Mouse (Mus musculus): Measurements from ENCODE around the gene Kdelr1. TPM values are rescaled to one million over a fixed set of nuclear protein-coding genes. Genes with fewer than 3 reads are reported as not detected.
A peak's percentile ranks its signal among the peaks of the same experiment; 100 is the strongest.
"Not testable (repeated sequence)": the region's sequence is repeated elsewhere in the genome, so short reads cannot be mapped to it uniquely, and the experiment has no call there.

Kdelr1 gene
- total RNA-seq, 2 experiments from 2014 or later: 105 to 125 TPM

DNA sequence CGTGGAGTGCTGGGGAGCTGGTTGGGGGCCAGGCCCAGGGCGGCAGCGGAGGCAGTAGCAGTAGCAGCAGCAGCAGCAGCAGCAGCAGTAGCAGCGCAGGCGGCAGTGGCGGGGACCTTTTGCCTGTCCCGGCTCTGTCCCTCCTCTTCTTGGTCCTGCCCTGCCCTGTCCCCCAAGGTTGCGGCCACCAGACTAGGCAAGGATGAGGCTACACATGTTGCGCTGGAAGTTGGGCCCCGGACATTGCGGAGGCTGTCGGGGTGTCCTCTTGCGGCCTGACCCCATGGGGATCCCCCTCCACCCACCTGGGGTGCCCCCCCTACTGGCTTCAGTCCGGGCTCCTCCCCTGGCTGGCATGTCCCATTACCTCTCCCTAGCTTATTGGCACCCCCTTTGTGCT is 2.8 kb upstream of the Kdelr1 start:
- no peak for DNase-seq

DNA sequence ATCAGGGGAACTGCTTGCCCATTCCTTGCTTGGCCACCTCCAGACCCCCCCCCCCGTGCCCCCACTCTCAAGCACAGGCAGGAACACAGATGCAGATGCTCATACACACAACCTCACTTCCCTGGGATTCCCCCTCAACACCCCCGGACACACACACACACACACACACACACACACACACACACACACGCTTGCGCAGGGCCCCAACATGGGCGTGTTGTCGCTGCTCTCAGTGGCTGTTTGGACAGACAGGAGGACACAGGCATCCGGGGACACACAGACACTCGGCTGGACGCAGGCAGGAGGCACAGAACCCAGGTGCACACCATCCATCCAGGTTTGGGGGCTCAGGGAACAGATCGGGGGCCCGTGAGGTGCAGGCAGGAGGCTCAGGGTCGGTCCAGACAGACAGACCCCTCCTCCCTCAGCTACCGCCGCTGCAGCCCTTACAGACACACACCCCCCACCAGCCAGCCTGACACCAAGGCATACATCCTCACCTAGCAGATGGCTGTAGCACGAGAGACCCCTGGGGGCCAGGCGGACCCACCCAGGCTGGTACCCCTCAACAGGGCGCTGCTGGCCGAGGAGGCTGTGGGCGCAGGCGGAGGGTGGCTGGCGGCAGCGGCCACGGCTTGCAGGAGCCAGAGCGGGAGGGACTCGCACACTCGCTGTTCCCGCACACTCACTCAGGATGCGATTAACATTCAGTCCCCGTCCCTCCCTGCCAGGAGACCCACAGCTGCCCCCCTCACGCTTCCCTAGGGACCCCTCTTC is 2.1 kb upstream of the Kdelr1 start:
- no peak for DNase-seq

DNA sequence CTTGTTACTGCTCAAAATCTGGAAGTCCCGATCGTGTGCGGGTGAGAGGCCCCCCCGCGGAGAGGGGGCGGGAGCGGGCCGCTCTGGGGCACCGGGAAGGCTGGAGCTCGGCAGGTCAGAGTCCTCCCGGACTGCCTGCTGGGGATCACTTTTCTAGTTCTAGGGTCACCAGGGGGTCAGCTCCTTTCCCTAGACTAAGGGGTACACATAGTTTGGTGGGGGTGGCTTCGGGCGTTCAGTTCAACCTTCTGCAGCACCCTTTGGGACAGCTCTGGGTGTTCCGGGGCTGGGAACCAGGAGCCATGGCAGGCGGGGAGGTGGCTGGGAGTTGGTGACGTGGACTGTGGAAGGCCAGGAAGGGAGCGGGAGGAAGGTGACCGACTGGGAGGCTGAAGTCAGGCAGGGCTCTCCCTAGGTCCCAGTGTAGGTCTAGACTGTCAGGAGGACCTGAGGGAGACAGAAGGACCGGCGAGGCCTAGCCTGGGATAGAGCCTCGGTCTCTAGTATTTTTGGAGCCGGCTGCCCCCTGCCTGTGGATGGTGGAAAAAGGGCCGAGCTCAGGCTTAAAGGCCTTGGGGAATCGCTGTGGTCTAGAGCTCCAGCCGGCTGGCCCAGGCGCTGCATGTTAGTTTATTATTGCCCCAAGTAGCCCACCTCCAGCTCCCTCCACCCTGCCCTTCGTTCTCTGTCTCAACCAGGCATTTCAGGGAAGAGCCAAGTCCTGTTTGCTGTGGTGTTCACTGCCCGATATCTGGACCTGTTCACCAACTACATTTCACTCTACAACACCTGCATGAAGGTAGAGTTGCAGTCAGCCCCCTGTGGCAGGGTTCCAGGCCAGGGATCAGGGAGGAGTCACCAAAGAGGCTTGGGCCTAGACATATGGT is 732 bp downstream of the Kdelr1 start:
- DNase-seq: peak; percentile 68 to 79

DNA sequence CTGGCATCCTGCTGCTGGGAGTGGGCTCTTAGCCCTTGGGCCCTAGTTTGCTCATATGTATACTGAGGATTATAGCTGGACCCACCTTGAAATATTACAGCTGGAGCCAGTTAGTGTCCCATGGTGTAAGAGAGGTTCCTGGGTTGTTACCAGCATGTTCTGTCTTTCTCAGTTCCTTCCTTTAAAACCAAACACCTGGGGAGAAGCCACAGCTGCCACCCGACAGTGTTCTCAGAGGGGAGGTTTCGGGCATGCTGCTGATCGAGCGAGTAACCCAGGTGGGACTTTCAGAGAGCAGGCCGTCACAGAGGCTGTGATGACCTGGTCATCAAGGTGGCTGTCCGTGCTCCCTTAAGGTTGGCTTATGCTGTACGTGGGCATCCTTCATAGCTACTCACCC is 4.3 kb downstream of the Kdelr1 start:
- no peak for DNase-seq

DNA sequence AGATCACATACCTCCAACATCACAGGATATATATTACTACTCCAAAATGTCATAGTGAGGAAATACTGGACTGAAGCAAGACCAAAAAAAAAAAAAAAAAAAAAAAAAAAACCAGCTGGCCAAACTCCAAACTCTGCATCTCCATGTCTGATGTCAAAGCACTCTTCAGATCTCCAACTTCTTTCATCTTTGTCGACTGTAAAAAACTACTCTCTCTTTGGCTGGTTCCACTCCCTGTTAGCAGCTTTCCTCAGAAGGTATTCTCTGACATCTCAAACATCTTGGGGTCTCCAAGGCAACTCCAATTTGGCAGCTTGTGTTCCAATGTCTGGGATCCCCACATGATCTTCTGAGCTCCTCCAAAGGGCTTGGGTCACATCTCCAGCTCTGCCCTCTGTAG is 5.7 kb downstream of the Kdelr1 start, which contains the start of gene Grin2d:
Gene Grin2d (minus strand): TSS at position 101 of the 400 bp plus-strand sequence.
- not testable (repeated sequence) for DNase-seq

DNA sequence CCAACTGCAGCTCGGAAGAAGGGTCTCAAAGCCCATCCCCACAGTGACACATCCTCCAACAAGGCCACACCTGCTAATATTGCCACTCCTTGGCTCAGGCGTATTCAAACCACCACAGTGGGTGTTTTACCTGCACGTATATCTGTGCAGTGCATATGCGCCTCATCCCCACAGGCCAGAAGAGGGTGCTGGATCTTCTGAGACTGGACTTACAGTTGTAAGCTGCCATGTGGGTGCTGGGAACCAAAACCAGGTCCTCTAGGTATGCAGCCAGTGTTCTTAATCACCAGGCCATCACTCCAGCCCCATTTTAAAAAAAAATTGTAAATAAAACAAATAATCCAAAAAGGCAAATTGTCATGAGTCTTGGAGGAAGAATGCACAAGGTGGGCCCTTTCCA is 8.0 kb downstream of the Kdelr1 start:
- DNase-seq: no peak

DNA sequence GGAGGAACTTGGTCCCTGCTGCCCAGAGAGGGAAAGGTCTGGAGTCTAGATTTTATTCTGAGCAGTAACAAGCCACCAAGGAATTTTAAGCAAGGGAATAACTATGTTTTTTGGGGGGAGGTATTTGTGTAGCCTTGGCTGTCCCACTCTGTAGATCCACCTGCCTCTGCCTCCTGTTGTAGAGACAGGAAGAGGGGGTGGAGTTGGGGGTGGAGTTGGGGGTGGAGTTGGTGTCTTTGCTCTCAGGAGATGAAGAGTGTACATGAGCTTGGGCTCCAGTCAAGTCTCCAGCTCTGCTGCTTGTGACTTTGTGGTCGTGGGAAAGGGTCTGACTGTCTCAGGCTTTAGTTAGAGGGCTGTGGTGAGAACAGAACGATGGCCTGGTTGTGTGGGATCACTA is 8.4 kb downstream of the Kdelr1 start:
- DNase-seq: no peak

DNA sequence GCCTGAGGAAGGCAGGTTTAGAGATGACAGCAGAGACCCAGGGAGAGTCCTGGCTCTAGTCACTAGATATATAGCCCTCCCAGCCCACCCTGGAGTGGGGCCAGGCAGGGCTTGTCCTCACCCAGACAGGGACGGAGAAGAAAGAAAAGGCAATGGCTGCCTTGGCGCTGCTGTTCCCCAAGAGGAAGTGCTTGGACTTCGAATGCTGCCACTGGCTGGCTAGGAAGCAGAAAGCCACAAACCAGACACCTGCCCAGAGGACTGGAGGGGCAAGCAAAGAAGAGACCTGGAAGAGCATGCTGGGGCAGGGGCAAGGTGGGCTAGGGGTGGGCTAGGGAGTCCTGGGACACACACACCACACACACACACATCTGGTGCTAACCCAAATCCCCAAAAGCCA is 14.7 kb downstream of the Kdelr1 start:
- no peak for DNase-seq

DNA sequence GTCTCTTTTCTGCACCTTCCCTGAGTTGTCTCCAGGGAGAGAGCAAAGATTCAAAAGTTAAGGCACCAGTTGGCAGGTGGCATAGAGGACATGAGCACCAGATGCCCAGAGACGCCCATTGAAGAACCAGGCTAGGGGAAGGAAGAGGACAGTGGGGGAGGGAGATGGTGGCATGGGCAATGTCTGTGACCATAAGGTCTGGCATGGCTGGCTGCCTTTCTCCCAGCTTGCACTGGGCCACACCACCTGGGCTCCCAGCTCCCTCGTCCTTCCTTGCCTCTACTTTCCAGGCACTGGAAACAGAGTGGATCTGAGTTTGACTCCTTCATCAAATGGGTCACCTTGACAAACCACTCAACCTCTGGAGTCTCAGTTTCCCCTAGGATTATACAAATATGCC is 20.1 kb downstream of the Kdelr1 start:
- no peak for DNase-seq

DNA sequence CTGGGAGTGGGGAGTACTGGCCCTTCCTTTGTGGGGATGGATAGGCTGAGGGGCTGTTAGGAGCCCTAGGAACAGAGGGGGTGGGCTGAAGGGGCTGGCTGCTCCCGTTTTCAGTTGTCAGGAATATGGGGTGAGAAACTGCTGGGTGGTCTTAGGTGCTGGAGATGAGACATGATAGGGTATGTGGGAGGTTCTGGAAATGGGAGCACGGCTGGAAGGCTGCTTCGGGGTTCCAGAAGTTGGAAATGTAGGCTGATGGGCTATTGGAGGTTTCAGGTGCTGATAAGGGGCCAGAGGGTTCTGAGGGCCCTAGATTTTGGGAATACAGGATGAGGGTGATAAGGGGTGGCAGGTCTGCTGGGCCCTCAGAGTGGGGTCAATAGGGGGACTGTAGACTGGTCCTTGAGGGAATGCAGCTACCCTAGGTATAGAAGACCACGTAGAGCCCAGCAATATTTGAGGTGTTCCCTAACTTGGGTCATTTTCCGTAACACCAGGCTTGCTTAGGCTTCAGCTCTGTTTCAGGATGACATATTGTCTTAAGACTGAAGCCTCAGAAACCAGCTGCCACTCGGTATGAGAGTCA is 23.5 kb downstream of the Kdelr1 start:
- DNase-seq: no peak

DNA sequence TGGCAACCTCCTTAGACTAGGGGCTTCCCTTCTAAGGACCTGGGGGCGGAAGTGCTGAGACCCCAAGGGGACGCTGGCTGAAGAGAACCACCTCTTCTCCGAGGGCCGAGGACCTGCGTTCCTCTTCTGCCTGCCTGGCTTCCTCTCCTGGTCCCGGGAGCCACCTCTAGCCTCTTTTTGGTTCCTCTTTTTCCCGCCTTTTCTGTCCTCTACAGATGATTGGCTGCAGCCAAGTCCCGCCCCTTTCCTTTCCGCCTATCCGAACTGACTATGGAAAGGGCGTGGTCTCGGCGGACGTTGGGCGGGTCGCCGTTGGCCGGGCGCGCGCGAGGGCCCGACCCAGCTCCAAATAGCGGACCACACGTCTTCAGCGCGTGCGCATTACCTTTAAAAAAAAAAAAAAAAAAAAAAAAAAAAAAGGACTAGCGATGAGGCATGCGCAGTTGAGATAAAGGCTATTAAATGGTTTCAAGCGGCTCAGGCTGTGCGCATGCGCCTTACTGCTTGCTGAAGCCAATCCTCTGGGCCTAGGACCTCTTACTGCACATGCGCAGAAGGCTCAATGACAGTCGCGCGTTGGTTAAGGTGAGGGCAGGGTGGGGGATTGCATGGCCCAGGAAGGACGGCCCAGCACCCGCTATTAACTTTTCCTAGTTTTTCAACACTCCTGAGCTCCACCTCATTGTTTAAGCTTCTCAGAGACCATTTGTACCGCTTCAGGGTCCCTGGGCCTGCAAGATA is 24.1 kb downstream of the Kdelr1 start, which contains the start of the genes Syngr4 and Tmem143:
Gene Syngr4 (minus strand): TSS at position 198 of the 741 bp plus-strand sequence.
Gene Tmem143 (plus strand): TSS at position 425 of the 741 bp plus-strand sequence.
- peak; percentile 98 for DNase-seq

DNA sequence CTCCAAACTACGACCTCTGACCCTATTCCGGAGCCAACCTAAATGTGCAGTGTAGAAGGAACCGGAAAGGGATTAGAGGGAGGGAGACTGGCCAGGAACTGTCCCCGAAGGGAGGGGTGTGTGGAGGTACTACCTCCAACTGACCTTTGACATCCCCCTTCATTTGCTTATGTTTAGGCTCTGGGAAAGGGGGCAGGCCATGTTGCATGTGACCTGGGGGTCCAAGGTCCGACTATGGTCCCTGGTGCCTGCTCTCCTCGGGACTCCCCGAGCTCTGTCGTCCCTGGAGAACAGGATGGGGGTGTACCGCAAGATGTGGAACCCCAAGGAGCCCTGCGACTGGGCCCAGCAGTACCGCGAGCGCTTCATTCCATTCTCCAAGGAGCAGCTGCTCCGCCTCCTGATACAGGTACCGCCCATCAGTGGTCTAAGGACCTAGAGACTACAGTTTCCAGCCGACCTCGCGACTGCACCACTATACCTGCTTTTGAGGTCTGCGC is 24.7 kb downstream of the Kdelr1 start:
- DNase-seq: peak in 1 of 2 experiments; percentile 70

DNA sequence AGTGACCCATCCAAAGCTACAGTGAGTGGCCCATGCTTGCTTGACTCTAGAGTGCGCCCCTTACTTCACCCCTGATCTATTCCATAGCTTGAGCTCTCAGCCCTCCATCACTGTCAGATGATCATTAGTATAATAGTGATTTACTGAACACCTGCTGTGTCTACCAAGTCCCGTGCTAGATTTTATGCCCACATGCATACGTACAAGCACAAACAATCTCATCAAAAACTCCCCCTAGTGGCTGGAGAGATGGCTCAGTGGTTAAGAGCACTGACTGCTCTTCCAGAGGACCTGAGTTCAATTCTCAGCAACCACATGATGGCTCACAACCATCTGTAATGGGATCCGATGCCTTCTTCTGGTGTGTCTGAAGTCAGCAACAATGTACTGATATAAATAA is 25.6 kb downstream of the Kdelr1 start:
- DNase-seq: peak; percentile 15 to 35

DNA sequence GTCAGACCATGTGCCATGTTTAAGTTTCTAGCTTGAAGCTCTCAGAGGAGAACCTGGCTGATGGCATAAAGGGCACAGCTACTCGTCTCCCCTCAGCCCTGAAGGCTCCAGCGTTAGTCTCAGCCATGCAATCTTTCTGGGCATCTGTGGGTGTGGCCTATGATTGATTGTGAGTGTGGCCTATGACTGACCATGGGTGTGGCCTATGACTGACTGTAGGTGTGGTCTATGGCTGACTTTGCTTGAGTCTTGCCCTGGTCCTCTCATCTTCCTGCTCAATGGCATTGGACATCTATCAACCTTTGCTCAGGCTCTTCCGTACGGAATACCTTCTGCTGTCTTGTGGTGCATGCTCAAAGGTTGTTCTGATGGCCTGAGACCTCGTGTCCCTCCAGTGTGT is 29.0 kb downstream of the Kdelr1 start:
- DNase-seq: no peak

DNA sequence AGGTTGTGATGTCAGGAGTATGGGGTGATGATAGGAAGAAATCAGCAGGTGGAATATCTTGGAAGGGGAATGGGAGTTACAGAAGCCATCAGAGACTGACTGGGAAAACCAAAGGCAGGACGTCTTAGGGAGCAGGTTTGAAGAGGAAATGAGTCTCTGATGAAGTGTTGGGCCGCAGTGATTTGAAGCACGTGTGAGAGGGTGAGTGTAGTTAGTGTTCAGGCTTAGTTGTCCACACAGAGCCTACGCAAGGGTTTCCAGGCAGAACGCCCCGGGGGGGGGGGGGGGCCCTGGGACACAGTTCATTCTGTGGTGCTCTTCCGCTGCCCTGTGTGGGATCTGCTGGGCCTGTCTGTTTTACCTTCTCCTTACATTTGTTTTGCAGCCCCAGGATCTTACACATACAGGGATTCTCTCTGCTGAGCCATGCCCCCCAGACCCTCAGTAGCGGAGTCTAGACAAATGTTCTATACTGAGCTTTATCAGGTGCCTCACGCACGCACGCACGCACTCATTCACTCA is 30.0 kb downstream of the Kdelr1 start:
- DNase-seq: no peak

DNA sequence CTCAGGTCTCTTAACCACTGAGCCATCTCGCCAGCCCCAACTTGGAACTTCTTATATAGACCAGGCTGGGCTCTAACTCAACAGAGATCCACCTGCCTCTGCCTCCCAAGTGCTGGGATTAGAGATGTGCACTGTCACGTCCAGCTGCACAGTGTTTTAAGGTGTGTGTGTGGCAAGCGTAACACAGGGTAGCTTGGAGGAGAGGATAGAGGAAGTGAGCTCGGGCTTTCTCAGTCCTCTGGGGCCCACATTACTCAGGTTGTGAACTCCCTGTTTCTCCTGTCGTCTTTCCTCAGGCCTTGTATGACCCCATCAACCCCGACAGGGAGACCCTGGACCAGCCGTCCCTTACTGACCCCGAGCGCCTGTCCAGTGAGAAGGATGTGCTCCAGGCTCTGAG is 34.0 kb downstream of the Kdelr1 start:
- no peak for DNase-seq

DNA sequence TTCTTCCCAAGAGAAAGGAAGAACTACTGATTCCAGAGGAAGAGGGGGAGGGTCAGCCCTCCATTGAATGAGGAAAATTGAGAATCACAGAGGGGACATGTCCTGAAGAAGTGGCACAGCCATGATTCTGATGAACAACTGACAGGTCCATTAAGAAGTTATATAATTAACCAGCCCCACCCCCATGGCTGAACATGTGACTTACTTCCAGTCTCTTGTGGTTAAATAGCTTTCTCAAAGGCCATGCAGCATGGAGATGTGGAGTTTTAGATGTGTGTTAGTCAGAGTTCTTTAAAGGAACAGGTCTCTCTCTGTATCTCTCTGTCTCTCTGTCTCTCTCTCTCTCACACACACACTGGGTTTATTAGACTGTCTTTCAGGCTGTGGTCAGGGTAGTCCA is 35.8 kb downstream of the Kdelr1 start:
- DNase-seq: no peak

DNA sequence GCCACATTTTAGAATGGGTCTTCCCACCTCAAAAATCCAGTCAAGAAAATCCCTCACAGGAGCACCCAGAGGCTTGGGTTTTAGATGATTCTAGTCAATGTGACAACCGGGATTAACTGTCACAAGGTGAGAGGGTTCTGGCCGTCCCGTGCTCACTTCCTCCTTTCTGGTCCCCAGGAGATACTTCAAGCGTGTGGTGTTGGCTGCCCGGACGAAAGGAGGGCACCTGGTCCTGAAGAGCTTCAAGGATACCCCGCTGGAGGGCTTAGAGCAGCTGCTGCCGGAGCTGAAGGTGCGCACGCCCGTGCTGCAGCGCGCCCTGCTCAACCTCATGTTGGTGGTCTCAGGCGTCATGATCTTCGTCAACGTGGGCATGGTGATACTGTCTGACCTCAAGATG is 36.6 kb downstream of the Kdelr1 start:
- no peak for DNase-seq

DNA sequence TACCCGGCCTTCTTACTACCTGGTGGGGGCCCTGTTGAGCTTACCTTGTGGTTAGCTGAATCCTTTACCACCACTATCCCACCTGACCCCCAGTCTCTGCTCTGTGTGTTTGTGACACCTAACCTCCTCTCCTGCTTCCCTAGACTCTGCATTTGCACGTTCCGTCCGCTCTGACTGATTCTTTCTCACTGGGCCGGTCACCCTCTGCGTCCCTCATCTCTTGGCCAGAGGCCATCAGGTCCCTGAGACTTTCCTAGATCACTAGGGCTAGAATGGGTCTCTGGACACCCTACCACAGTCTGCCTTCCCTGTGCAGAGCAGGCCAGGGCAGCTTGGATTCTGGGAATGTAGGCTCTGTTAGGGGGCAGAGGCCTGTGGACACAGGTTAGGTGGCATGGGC is 41.5 kb downstream of the Kdelr1 start:
- no peak for DNase-seq

DNA sequence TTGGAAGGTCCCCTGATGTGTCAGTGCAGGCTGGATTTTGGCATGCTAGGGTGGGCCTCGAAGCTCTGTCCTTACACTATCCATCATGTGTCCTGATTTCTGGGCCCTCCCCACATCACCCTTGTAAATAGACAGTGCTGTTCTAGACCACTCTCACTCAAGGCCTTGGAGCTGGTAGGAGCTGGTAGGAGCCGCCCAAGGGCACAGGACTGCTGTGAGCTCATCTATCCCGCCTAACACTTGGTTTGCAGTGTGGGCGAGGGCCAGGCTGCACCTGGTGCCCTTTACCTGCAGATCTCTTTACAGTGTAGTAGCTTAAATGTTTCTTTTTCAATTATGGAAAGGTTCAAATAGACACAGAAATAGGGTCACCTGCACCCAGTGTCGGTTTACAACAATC is 42.4 kb downstream of the Kdelr1 start:
- DNase-seq: no peak
